Comparison of ENCODE assay signal across 11 mouse cellular contexts in genomic region chr13:17494056-17494574, GRCm38 (mm10).
"Had no signal": no experiment of that assay in that cellular context is flagged by ENCODE, and none has a peak within 500 bp of the region (broad histone marks: within the 10 kb centered on the region; RNA-seq: fewer than 3 reads in every experiment).

No protein-coding gene starts in this region.

- H3K27ac ChIP-seq: layer of hippocampus, adult 2 months; liver, embryonic 15.5 days; midbrain, embryonic 15.5 days; neural tube, embryonic 13.5 days had no signal

- DNase-seq: kidney, adult 18-20 months; kidney, postnatal 10 days; kidney, postnatal 4 days; lung, adult 2 months; lung, postnatal 36 days; right cerebral cortex, postnatal 14 days; thymus, postnatal 25 days had no signal

- H3K4me1 ChIP-seq: liver, embryonic 15.5 days; midbrain, embryonic 15.5 days; neural tube, embryonic 13.5 days had no signal

- H3K4me3 ChIP-seq: layer of hippocampus, adult 2 months; liver, embryonic 15.5 days; midbrain, embryonic 15.5 days; neural tube, embryonic 13.5 days had no signal
